Mouse (Mus musculus) ES-E14 (cell line): Measurements from ENCODE around the gene Dedd2.

Experiments
- HCFC1 ChIP-seq: IDR thresholded peaks from 2 replicates; pipeline ENCODE4 v1.6.1; 2012; ENCODE audit warnings: low read length, inconsistent platforms, borderline replicate concordance; ENCODE audit not compliant: insufficient read depth
- ZC3H11A ChIP-seq: IDR thresholded peaks from 2 replicates; pipeline ENCODE4 v1.6.1; 2012; ENCODE audit warnings: low read depth, mild to moderate bottlenecking, inconsistent platforms, low read length, borderline replicate concordance
- ZNF384 ChIP-seq: IDR thresholded peaks from 2 replicates; pipeline ENCODE4 v1.6.1; 2012; ENCODE audit warnings: low read depth, low read length, inconsistent platforms

DNA sequence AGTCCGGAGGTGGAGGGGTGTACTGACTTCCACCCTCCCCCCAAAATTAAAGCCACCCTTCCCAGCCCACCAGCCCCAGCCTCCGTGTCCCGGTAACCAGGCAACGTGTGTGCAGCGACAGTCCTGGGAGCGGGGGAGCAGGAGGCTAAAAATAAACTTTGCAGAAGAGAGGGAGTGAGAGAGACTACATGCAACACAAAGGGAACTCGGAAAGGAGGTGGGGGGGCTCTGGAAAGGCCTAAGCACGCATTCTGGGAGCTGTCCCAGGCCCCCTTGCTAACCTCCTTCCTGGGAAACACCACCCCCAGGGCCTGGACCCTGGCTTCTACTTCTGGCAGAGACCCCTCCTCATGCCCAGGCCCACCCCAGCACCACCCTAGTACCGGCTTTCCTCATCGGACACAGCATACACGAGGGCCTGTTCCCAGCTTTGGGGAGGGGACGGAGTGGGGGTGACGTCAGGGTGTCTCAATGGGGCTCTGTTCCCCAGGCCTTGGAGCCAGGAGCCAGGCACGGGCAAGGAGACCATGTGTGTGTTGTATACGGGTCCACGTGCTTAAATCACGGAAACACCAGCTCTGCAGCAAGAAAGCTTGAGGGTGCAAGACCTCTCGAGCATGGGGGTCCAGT, 27.7 kb upstream of the Dedd2 start:
- no peak for TF ChIP-seq ZC3H11A
- TF ChIP-seq ZNF384 = no peak
- TF ChIP-seq HCFC1 = no peak
